Mouse (Mus musculus): ENCODE data around the gene 9130204L05Rik.

Gene 9130204L05Rik

DNA sequence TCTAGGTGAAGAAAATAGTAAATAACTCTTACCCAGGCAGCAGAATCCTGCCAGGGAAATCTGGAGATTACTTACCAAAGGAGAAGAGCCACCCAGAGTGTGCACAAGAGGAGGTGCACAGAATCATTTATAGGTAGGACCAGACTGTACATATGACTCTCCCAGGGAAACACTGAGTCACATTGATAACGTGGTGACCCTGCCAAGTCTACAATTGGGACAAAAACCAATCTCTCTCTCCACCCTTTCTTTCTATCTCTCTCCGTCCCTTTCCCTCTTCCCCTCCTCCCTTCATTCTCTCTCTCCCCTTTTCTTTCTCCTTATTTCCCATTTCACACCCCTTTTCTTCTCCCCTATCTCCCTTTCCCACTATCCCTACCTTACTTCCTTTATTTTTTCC lies at the start of gene 9130204L05Rik:
9130204L05Rik (minus strand) TSS at position 101 of the 400 bp plus-strand sequence.
- DNase-seq: no peak

DNA sequence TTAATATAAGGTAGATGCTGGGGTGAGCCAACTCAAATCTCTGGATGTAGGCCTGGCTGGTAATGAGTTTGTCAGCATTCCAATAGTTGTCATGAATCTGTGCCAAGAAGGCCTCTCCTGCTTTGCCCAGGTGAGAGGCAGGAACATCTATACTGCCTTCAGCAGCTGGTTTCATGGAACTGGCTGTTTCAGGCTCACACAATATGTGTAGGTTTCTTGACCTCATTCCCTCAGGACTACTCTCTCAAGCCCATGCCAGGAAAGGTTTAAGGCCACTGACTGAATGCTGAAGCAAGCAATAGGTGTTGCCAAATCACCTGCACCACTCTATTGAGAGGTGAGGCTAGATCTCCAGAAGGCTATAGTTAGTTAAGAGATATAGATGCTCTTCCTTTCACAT lies 18.1 kb upstream of the 9130204L05Rik start:
- DNase-seq: no peak

DNA sequence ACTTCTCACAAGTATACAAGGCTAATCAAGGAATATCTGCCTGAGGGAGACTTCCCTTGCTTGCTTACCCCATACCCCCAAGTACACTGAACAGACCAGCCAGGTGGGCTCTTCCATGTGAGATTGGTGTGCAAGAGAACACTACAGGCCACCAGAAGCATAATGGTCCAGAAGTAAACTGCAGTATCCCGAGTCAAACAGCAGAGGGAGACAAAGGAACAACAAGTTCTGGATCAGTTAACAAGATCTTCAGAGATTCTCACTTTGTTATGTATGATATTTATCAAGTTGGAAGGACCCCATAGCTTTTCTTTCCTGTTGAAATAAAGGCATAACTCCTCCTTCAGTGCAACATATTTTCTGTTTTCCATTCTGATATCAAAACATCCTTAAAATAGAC lies 31.4 kb downstream of the 9130204L05Rik start:
- no peak for DNase-seq

DNA sequence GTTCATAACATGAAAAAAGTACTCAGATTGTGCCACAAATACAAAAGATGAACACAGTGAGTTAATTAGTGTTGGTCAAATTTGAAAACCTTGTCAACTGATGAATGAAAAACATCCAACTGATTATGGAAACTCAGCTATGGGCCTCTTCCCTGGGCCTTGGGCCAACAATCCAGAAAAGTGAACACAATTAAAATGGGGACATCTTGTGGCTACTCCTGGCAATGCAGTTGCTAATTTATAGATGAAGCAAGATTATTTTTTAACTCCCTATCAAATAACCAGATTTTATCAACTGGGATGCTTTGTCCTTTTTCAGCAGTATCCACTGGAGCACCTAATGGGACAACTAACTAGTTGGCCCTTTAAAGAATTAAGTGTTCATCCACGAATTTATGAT lies 37.9 kb downstream of the 9130204L05Rik start:
- no peak for DNase-seq
